Mouse (Mus musculus) neural tube, embryonic 15.5 days (tissue): Measurements from ENCODE around the gene Gng2. TPM values are rescaled to one million over a fixed set of nuclear protein-coding genes. Genes with fewer than 3 reads are reported as not detected.
A peak's percentile ranks its signal among the peaks of the same experiment; 100 is the strongest.

ENCODE experiments used
- ATAC-seq: fragments of 200-750 bp; cut with Nextera tagmentation; 2 replicates; pipeline ENCODE4 v1.8.0; 2017; ENCODE audit warnings: mild to moderate bottlenecking, moderate TSS enrichment, moderate library complexity; ENCODE audit not compliant: low FRiP score
- H3K27ac ChIP-seq: fragments of 300-500 bp; sonication (generic); replicated peaks from 2 replicates; pipeline ENCODE4 v1.5.1; 2015; ENCODE audit warnings: mild to moderate bottlenecking, inconsistent platforms
- H3K27me3 ChIP-seq: fragments of 300-500 bp; sonication (generic); replicated peaks from 2 replicates; pipeline ENCODE4 v1.6.1; 2015; ENCODE audit warnings: inconsistent platforms
- H3K36me3 ChIP-seq: fragments of 300-500 bp; sonication (generic); 2 replicates; pipeline ENCODE4 v1.6.1; 2015; ENCODE audit warnings: inconsistent platforms
- H3K4me1 ChIP-seq: fragments of 300-500 bp; sonication (generic); 2 replicates; pipeline ENCODE4 v1.6.1; 2015; ENCODE audit warnings: inconsistent platforms
- H3K4me2 ChIP-seq: fragments of 300-500 bp; sonication (generic); 2 replicates; pipeline ENCODE4 v1.6.1; 2015; ENCODE audit warnings: inconsistent platforms, mild to moderate bottlenecking, moderate library complexity
- H3K4me3 ChIP-seq: fragments of 300-500 bp; sonication (generic); replicated peaks from 2 replicates; pipeline ENCODE4 v1.5.1; 2015; ENCODE audit warnings: mild to moderate bottlenecking, inconsistent platforms
- H3K9ac ChIP-seq: fragments of 300-500 bp; sonication (generic); replicated peaks from 2 replicates; pipeline ENCODE4 v1.6.1; 2015; ENCODE audit warnings: mild to moderate bottlenecking, inconsistent platforms
- H3K9me3 ChIP-seq: fragments of 300-500 bp; sonication (generic); replicated peaks from 2 replicates; pipeline ENCODE4 v1.6.1; 2016; ENCODE audit warnings: inconsistent platforms
- WGBS: fragments of 180-500 bp; shearing (Covaris S2); methylation state at CpG from one replicate; pipeline ENCODE4 v1.1.7; 2015; ENCODE audit warnings: mixed read lengths; 5-methylcytosine and 5-hydroxymethylcytosine counted together
- polyA plus RNA-seq: library from polyadenylated mRNA; unstranded; fragments of >200 nt; fragmentation: Nextera tagmentation; extraction: Ambion mirVana; gene quantifications from 2 replicates; pipeline ENCODE4 v1.2.1, GENCODE M21; 2015

The Gng2 gene
- polyA plus RNA-seq, 1 experiment from 2014 or later = 351 TPM

- Histone ChIP-seq H3K27me3 (no peaks in the 10 kb centered on the region), H3K36me3 (no peaks in the 10 kb centered on the region), H3K9me3 (no peaks in the 10 kb centered on the region), H3K27ac (peak overlapping the region; percentile 89), H3K9ac (peak overlapping the region; percentile 67), H3K4me2 (peak overlapping the region; percentile 68), H3K4me1 (peaks cover 67% of the 10 kb centered on the region), H3K4me3 (peak overlapping the region; percentile 52)
- 35% methylated on average over 5 of the region's 5 CpGs for WGBS
- no peak for ATAC-seq
Observed at GRCm38 (mm10) chr14:19974429-19974828, 3.0 kb downstream of the Gng2 start.

- H3K4me2 ChIP-seq = no peak overlapping the region
Observed at GRCm38 (mm10) chr14:19972316-19973029, 5.0 kb downstream of the Gng2 start.

GRCm38 (mm10) chr14:19970845-19971244 lies 6.6 kb downstream of the Gng2 start:
- H3K9me3 ChIP-seq = no peaks in the 10 kb centered on the region
- no peak overlapping the region for H3K9ac ChIP-seq
- H3K4me3 ChIP-seq = no peak overlapping the region
- 0 out of 2 replicates have a peak overlapping the region, but pooled peaks have one; percentile 45 for H3K27ac ChIP-seq
- WGBS = 55% methylated on average over 3 of the region's 3 CpGs
- H3K36me3 ChIP-seq = no peaks in the 10 kb centered on the region
- H3K27me3 ChIP-seq = no peaks in the 10 kb centered on the region
- H3K4me1 ChIP-seq = peaks cover 66% of the 10 kb centered on the region
- ATAC-seq = no peak
- H3K4me2 ChIP-seq = 0 out of 2 replicates have a peak overlapping the region, but pooled peaks have one; percentile 11

More at GRCm38 (mm10) chr14:19972316-19973029, 5.0 kb downstream of the Gng2 start:
- Histone ChIP-seq H3K27me3 (no peaks in the 10 kb centered on the region), H3K27ac (no peak overlapping the region), H3K9ac (no peak overlapping the region), H3K9me3 (no peaks in the 10 kb centered on the region), H3K36me3 (no peaks in the 10 kb centered on the region), H3K4me1 (peaks cover 66% of the 10 kb centered on the region), H3K4me3 (no peak overlapping the region)
- ATAC-seq = no peak
- 72% methylated on average over 13 of the region's 13 CpGs for WGBS

GRCm38 (mm10) chr14:19970106-19970785 lies 7.2 kb downstream of the Gng2 start:
- H3K4me3 ChIP-seq = no peak overlapping the region
- H3K27me3 ChIP-seq = no peaks in the 10 kb centered on the region
- 65% methylated on average over 6 of the region's 6 CpGs for WGBS
- no peaks in the 10 kb centered on the region for H3K36me3 ChIP-seq
- 0 out of 2 replicates have a peak overlapping the region, but pooled peaks have one; percentile 45 for H3K27ac ChIP-seq
- H3K9me3 ChIP-seq = no peaks in the 10 kb centered on the region
- no peak overlapping the region for H3K9ac ChIP-seq
- H3K4me1 ChIP-seq = peaks cover 67% of the 10 kb centered on the region
- 0 out of 2 replicates have a peak overlapping the region, but pooled peaks have one; percentile 11 for H3K4me2 ChIP-seq
- no peak for ATAC-seq

- Histone ChIP-seq H3K4me2 (no peak overlapping the region), H3K4me3 (no peak overlapping the region), H3K27ac (no peak overlapping the region), H3K9ac (no peak overlapping the region), H3K36me3 (no peaks in the 10 kb centered on the region), H3K4me1 (peaks cover 64% of the 10 kb centered on the region), H3K27me3 (no peaks in the 10 kb centered on the region), H3K9me3 (no peaks in the 10 kb centered on the region)
- WGBS = 83% methylated on average over 1 of the region's 1 CpGs
- ATAC-seq = no peak
Observed at GRCm38 (mm10) chr14:19969566-19969965, 7.9 kb downstream of the Gng2 start.

GRCm38 (mm10) chr14:19969011-19969521 lies 8.4 kb downstream of the Gng2 start:
- H3K9me3 ChIP-seq = no peaks in the 10 kb centered on the region
- ATAC-seq = no peak
- H3K4me3 ChIP-seq = no peak overlapping the region
- H3K9ac ChIP-seq = no peak overlapping the region
- 58% methylated on average over 5 of the region's 5 CpGs for WGBS
- no peaks in the 10 kb centered on the region for H3K36me3 ChIP-seq
- H3K4me1 ChIP-seq = peaks cover 64% of the 10 kb centered on the region
- H3K27ac ChIP-seq = no peak overlapping the region
- no peaks in the 10 kb centered on the region for H3K27me3 ChIP-seq
- no peak overlapping the region for H3K4me2 ChIP-seq

- Histone ChIP-seq H3K27ac (0 out of 2 replicates have a peak overlapping the region, but pooled peaks have one; percentile 11), H3K4me1 (peaks cover 62% of the 10 kb centered on the region), H3K36me3 (no peaks in the 10 kb centered on the region), H3K4me2 (no peak overlapping the region), H3K27me3 (no peaks in the 10 kb centered on the region), H3K9me3 (no peaks in the 10 kb centered on the region), H3K9ac (no peak overlapping the region), H3K4me3 (no peak overlapping the region)
- 78% methylated on average over 7 of the region's 7 CpGs for WGBS
- ATAC-seq = no peak
Observed at GRCm38 (mm10) chr14:19968321-19969010, 9.0 kb downstream of the Gng2 start.

GRCm38 (mm10) chr14:19967482-19967881 lies 9.9 kb downstream of the Gng2 start:
- peaks cover 55% of the 10 kb centered on the region for H3K4me1 ChIP-seq
- no peak for ATAC-seq
- H3K36me3 ChIP-seq = no peaks in the 10 kb centered on the region
- 70% methylated on average over 8 of the region's 8 CpGs for WGBS
- H3K9me3 ChIP-seq = no peaks in the 10 kb centered on the region
- H3K4me3 ChIP-seq = no peak overlapping the region
- no peak overlapping the region for H3K4me2 ChIP-seq
- no peak overlapping the region for H3K9ac ChIP-seq
- no peaks in the 10 kb centered on the region for H3K27me3 ChIP-seq
- no peak overlapping the region for H3K27ac ChIP-seq

- Histone ChIP-seq H3K36me3 (peaks cover 3% of the 10 kb centered on the region; the same call in 1 of the 2 replicates), H3K27ac (0 out of 2 replicates have a peak overlapping the region, but pooled peaks have one; percentile 14), H3K9ac (no peak overlapping the region), H3K4me1 (peaks cover 45% of the 10 kb centered on the region), H3K4me2 (no peak overlapping the region), H3K4me3 (no peak overlapping the region), H3K9me3 (no peaks in the 10 kb centered on the region), H3K27me3 (no peaks in the 10 kb centered on the region)
- WGBS = 29% methylated on average over 5 of the region's 5 CpGs
- ATAC-seq = no peak
Observed at GRCm38 (mm10) chr14:19963961-19964505, 13.4 kb downstream of the Gng2 start.

- whole genome bisulfite sequencing = 49% methylated on average over 15 of the region's 15 CpGs
- Histone ChIP-seq H3K27me3 (no peaks in the 10 kb centered on the region), H3K9ac (no peak overlapping the region), H3K4me2 (0 out of 2 replicates have a peak overlapping the region, but pooled peaks have one; percentile 2), H3K36me3 (peaks cover 8% of the 10 kb centered on the region; the same call in 1 of the 2 replicates), H3K4me1 (peaks cover 34% of the 10 kb centered on the region), H3K4me3 (no peak overlapping the region), H3K9me3 (no peaks in the 10 kb centered on the region), H3K27ac (0 out of 2 replicates have a peak overlapping the region, but pooled peaks have one; percentile 19)
- peak; percentile 25; the same call in 1 of the 2 replicates for ATAC-seq
Observed at GRCm38 (mm10) chr14:19961924-19962915, 15.2 kb downstream of the Gng2 start.
